Mouse (Mus musculus) heart, embryonic 15.5 days (tissue): ENCODE data around the gene Gm43518. TPM values are rescaled to one million over a fixed set of nuclear protein-coding genes. Genes with fewer than 3 reads are reported as not detected.

Source experiments
- ATAC-seq: fragments of 200-750 bp; cut with Nextera tagmentation; replicated peaks from 2 replicates; pipeline ENCODE4 v1.8.0; 2017; ENCODE audit warnings: low read depth, moderate TSS enrichment; ENCODE audit not compliant: insufficient number of reproducible peaks, insufficient read depth, low FRiP score
- H3K27ac ChIP-seq: fragments of 300-500 bp; sonication (generic); 2 replicates; pipeline ENCODE4 v1.5.1; 2015; ENCODE audit warnings: mild to moderate bottlenecking, inconsistent platforms
- H3K27me3 ChIP-seq: fragments of 300-500 bp; sonication (generic); 2 replicates; pipeline ENCODE4 v1.6.1; 2015; ENCODE audit warnings: inconsistent platforms
- H3K36me3 ChIP-seq: fragments of 300-500 bp; sonication (generic); 2 replicates; pipeline ENCODE4 v1.6.1; 2015; ENCODE audit warnings: mild to moderate bottlenecking, inconsistent platforms
- H3K4me1 ChIP-seq: fragments of 300-500 bp; sonication (generic); replicated peaks from 2 replicates; pipeline ENCODE4 v1.6.1; 2015; ENCODE audit warnings: inconsistent platforms
- H3K4me2 ChIP-seq: fragments of 300-500 bp; sonication (generic); 2 replicates; pipeline ENCODE4 v1.6.1; 2015; ENCODE audit warnings: inconsistent platforms, mild to moderate bottlenecking, moderate library complexity
- H3K4me3 ChIP-seq: fragments of 300-500 bp; sonication (generic); 2 replicates; pipeline ENCODE4 v1.5.1; 2015; ENCODE audit warnings: mild to moderate bottlenecking, inconsistent platforms
- H3K9ac ChIP-seq: fragments of 300-500 bp; sonication (generic); 2 replicates; pipeline ENCODE4 v1.6.1; 2015; ENCODE audit warnings: mild to moderate bottlenecking, inconsistent platforms
- H3K9me3 ChIP-seq: fragments of 300-500 bp; sonication (generic); replicated peaks from 2 replicates; pipeline ENCODE4 v1.6.1; 2016; ENCODE audit warnings: inconsistent platforms
- WGBS: fragments of 180-500 bp; shearing (Covaris S2); methylation state at CpG from one replicate; pipeline ENCODE4 v1.1.7; 2015; ENCODE audit warnings: mixed read lengths; 5-methylcytosine and 5-hydroxymethylcytosine counted together
- polyA plus RNA-seq: library from polyadenylated mRNA; unstranded; fragments of >200 nt; fragmentation: Nextera tagmentation; extraction: Ambion mirVana; gene quantifications from 2 replicates; pipeline ENCODE4 v1.2.1, GENCODE M21; 2015

Gm43518 gene
- 0.91 and 2.7 TPM in 2 replicates for polyA plus RNA-seq

DNA sequence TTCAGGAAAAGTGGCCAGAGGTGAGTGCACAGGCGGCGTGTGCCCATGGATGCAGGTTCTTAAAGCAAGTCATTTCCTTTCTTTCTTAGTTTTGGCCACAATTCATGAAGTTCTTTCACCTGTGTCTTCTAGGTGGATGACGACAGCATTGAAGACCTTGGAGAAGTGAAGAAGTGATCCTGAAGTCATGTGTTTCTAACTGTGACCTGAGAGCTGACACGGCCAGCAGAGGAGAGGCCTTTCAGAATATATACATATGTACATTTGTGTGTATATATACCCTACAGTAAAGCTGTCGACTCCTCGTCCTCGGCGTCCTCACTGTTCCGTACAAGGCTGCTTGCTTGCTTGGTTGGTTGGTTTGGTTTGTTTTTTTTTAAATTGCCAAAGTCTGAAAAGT lies at the start of gene Gm43518:
TSS of gene Gm43518 (plus strand) at position 301 of the 400 bp plus-strand sequence.
- Histone ChIP-seq H3K9me3 (no peaks in the 10 kb centered on the region), H3K27me3 (no peaks in the 10 kb centered on the region), H3K9ac (no peak within 1 kb of the TSS), H3K36me3 (peaks cover 63% of the 10 kb centered on the region), H3K4me1 (peaks cover 5% of the 10 kb centered on the region), H3K4me3 (no peak within 1 kb of the TSS), H3K27ac (no peak within 1 kb of the TSS), H3K4me2 (no peak within 1 kb of the TSS)
- WGBS, result 90% methylated on average over 9 of the region's 9 CpGs
- no peak for ATAC-seq

DNA sequence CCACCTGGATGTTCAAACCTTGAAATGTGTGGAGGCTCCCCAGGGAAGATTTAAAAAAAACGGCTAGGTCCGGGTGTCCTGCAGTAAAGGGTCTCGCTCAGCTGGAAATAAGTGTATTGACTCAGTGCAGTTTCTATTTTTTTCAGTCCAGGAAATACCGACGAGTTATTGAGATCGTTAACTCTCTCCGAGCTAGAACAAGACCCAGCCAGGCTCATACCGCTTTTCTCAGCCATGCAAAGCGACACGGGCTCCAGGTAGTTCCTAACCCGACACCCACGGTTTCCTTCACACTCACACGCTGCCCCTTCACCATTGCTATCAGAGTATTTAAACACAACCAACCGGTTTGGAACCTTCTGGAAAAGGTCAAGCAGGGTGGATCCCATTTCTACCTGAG lies 49.2 kb upstream of the Gm43518 start:
- Histone ChIP-seq H3K4me3 (no peak overlapping the region), H3K4me1 (peaks cover 9% of the 10 kb centered on the region), H3K4me2 (peak overlapping the region; percentile 3; the same call in 1 of the 2 replicates), H3K36me3 (no peaks in the 10 kb centered on the region), H3K9ac (no peak overlapping the region), H3K27me3 (no peaks in the 10 kb centered on the region), H3K27ac (no peak overlapping the region), H3K9me3 (no peaks in the 10 kb centered on the region)
- ATAC-seq, result no peak
- WGBS, result 58% methylated on average over 14 of the region's 14 CpGs

DNA sequence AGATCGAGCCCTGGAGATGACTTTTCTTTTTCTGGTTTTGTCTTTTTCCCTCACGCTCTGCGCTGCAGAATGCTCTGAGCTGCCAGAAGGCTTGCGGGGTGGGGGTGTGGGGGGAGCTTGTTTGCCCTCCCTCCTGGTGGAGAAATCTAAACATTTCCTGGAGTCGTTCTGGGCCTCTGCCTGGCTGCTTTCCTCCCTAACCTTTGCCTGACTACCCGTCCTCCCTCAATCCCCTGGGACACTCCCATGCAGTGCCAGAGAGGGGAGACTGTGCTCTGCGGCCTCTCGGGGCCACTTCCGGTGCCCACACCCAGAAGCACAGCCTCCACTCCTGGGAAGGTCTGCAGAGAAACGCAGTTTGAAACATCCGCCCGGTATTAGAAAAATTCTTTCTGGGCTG lies 47.3 kb upstream of the Gm43518 start, which contains the start of gene Hcar1:
TSS of gene Hcar1 (minus strand) at position 93 of the 400 bp plus-strand sequence.
- Histone ChIP-seq H3K36me3 (no peaks in the 10 kb centered on the region), H3K4me2 (peak within 1 kb of the TSS; percentile 45), H3K9me3 (no peaks in the 10 kb centered on the region), H3K27ac (0 out of 2 replicates have a peak within 1 kb of the TSS, but pooled peaks have one; percentile 2), H3K4me1 (peaks cover 9% of the 10 kb centered on the region), H3K9ac (no peak within 1 kb of the TSS), H3K27me3 (no peaks in the 10 kb centered on the region), H3K4me3 (no peak within 1 kb of the TSS)
- ATAC-seq, result 0 out of 2 replicates have a peak, but pooled peaks have one; percentile 50
- 46% methylated on average over 12 of the region's 12 CpGs for WGBS

GRCm38 (mm10) chr5:123880778-123881177 lies 46.4 kb upstream of the Gm43518 start:
- no peak for ATAC-seq
- H3K9ac ChIP-seq, result no peak overlapping the region
- no peaks in the 10 kb centered on the region for H3K27me3 ChIP-seq
- H3K36me3 ChIP-seq, result no peaks in the 10 kb centered on the region
- H3K27ac ChIP-seq, result no peak overlapping the region
- H3K9me3 ChIP-seq, result no peaks in the 10 kb centered on the region
- 78% methylated on average over 14 of the region's 14 CpGs for WGBS
- no peak overlapping the region for H3K4me3 ChIP-seq
- no peak overlapping the region for H3K4me2 ChIP-seq
- H3K4me1 ChIP-seq, result peaks cover 9% of the 10 kb centered on the region

GRCm38 (mm10) chr5:123883891-123884290 lies 43.3 kb upstream of the Gm43518 start:
- H3K4me2 ChIP-seq, result no peak overlapping the region
- H3K4me3 ChIP-seq, result no peak overlapping the region
- peaks cover 9% of the 10 kb centered on the region for H3K4me1 ChIP-seq
- no peak for ATAC-seq
- WGBS, result 72% methylated on average over 7 of the region's 7 CpGs
- no peaks in the 10 kb centered on the region for H3K27me3 ChIP-seq
- H3K27ac ChIP-seq, result no peak overlapping the region
- no peak overlapping the region for H3K9ac ChIP-seq
- no peaks in the 10 kb centered on the region for H3K9me3 ChIP-seq
- no peaks in the 10 kb centered on the region for H3K36me3 ChIP-seq

GRCm38 (mm10) chr5:123884332-123884731 lies 42.9 kb upstream of the Gm43518 start:
- no peak overlapping the region for H3K9ac ChIP-seq

DNA sequence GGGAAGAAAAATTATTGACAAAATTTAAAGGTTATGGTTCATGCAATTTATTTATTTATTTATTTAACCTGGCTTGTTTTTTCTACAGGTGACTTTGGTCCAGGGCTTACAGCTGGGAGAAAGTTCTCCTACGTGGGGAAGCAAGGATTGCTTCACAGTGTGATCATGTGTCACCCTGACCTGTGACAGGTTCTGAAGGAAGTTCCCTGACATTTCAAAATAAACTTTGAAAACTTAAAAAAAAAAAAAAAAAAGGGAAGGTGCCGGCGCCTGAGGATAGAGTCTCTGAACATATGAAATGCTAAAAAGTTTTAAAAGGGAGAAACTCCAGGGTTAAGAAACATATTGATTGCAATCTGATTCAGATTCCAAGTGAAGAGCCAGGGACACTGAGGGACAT lies 40.9 kb upstream of the Gm43518 start:
- no peaks in the 10 kb centered on the region for H3K27me3 ChIP-seq
- 72% methylated on average over 3 of the region's 3 CpGs for WGBS
- no peak overlapping the region for H3K27ac ChIP-seq
- no peaks in the 10 kb centered on the region for H3K36me3 ChIP-seq
- no peak overlapping the region for H3K9ac ChIP-seq
- no peak overlapping the region for H3K4me2 ChIP-seq
- no peaks in the 10 kb centered on the region for H3K4me1 ChIP-seq
- no peaks in the 10 kb centered on the region for H3K9me3 ChIP-seq
- no peak for ATAC-seq
- H3K4me3 ChIP-seq, result no peak overlapping the region

More at GRCm38 (mm10) chr5:123884332-123884731, 42.9 kb upstream of the Gm43518 start:
- ATAC-seq, result no peak
- 67% methylated on average over 10 of the region's 10 CpGs for WGBS
- H3K4me2 ChIP-seq, result no peak overlapping the region
- H3K27ac ChIP-seq, result no peak overlapping the region
- H3K36me3 ChIP-seq, result no peaks in the 10 kb centered on the region
- H3K27me3 ChIP-seq, result no peaks in the 10 kb centered on the region
- no peaks in the 10 kb centered on the region for H3K9me3 ChIP-seq
- no peak overlapping the region for H3K4me3 ChIP-seq
- H3K4me1 ChIP-seq, result peaks cover 9% of the 10 kb centered on the region

- Histone ChIP-seq H3K4me1 (no peaks in the 10 kb centered on the region), H3K27me3 (no peaks in the 10 kb centered on the region), H3K9ac (no peak overlapping the region), H3K4me3 (no peak overlapping the region), H3K36me3 (no peaks in the 10 kb centered on the region), H3K4me2 (no peak overlapping the region), H3K9me3 (no peaks in the 10 kb centered on the region), H3K27ac (no peak overlapping the region)
- no peak for ATAC-seq
- 66% methylated on average over 2 of the region's 2 CpGs for WGBS
Measured at GRCm38 (mm10) chr5:123890312-123890711, 36.9 kb upstream of the Gm43518 start.

DNA sequence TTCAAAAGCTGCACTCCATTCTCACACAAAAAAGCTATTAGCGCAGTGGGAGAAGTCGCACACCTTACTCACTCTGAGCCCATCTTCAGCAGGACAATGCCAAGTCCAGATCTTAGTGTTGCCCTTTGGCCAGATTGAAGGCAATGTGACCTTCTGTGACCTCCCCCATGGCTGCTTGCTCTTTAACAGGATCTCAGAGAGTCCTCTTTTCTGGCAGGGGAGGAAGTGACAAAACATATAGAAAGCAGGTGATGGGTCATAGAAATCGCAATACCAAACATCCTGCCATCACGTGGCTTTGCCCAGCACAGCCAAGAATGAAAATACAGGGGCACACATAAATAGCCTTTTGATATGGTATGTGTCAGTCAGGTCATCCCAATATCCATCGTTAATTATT lies 36.2 kb upstream of the Gm43518 start:
- ATAC-seq, result no peak
- Histone ChIP-seq H3K4me1 (no peaks in the 10 kb centered on the region), H3K27ac (no peak overlapping the region), H3K27me3 (no peaks in the 10 kb centered on the region), H3K4me2 (no peak overlapping the region), H3K36me3 (no peaks in the 10 kb centered on the region), H3K4me3 (no peak overlapping the region), H3K9ac (no peak overlapping the region), H3K9me3 (no peaks in the 10 kb centered on the region)
- 76% methylated on average over 5 of the region's 5 CpGs for WGBS

DNA sequence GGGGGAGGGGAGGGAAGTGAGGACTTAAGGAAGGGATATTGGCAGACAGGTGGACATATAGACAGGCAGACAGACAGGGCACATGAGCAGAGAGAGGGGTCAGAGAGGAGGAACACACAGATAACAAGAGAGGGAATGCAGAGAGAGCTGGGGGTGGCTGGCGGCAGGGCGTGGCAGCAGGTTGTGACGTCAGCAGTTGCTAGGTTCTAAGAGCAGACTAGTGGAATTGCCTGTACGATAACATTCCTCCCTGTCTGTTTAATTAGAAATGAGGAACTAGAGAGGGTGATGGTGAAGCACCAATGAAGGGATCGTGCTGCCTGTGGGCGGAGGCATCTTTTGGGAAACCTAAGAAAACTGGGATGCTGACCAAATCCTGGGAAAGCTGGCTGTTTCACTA lies 35.5 kb upstream of the Gm43518 start:
- ATAC-seq, result no peak
- H3K4me2 ChIP-seq, result peak overlapping the region; percentile 24

DNA sequence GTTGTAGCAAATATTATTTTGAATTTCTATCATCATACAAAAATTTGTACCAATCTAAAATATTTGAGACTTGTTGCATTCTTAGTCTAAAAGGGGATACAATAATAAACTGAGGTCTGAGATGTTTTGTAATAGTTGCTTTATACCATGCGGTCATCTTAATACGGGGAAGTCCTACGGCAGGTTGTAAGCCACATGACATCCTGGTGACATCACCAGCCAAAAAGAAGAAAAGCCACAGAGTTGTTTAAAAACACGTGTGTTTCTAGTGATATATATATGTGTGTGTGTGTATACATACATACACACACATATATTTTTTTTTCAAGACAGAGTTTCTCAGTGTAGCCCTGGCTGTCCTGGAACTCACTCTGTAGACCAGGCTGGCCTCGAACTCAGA lies 33.7 kb upstream of the Gm43518 start:
- Histone ChIP-seq H3K27ac (no peak overlapping the region), H3K4me1 (no peaks in the 10 kb centered on the region), H3K9ac (no peak overlapping the region), H3K4me2 (no peak overlapping the region), H3K9me3 (no peaks in the 10 kb centered on the region), H3K36me3 (no peaks in the 10 kb centered on the region), H3K4me3 (no peak overlapping the region), H3K27me3 (no peaks in the 10 kb centered on the region)
- WGBS, result 75% methylated on average over 5 of the region's 5 CpGs
- no peak for ATAC-seq

More for the DNA sequence above, 35.5 kb upstream of the Gm43518 start:
- H3K27me3 ChIP-seq, result no peaks in the 10 kb centered on the region
- H3K9ac ChIP-seq, result no peak overlapping the region
- H3K9me3 ChIP-seq, result no peaks in the 10 kb centered on the region
- no peaks in the 10 kb centered on the region for H3K4me1 ChIP-seq
- H3K27ac ChIP-seq, result no peak overlapping the region
- H3K36me3 ChIP-seq, result no peaks in the 10 kb centered on the region
- no peak overlapping the region for H3K4me3 ChIP-seq
- 32% methylated on average over 6 of the region's 6 CpGs for WGBS

DNA sequence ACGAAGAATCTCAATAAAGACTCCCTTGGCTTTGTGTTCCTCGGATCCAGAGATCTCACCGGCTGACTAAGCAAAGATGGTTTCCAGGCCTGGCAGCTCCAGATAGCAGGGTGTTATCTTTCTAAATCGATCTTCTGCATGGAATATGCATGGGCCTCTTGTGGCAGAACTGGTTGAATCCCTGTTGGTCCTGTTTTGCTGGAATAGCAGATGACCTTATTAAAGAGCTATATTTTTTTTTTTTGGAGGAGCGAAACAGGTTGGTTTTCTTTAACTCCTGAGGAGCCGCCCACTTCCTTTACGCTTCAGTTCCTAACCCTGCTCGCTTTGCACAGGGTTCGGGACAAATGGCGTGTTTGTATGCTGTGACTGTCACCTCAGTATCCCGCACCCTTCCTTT lies 30.8 kb upstream of the Gm43518 start:
- ATAC-seq, result no peak
- H3K4me3 ChIP-seq, result no peak overlapping the region
- no peaks in the 10 kb centered on the region for H3K27me3 ChIP-seq
- H3K9ac ChIP-seq, result no peak overlapping the region
- H3K4me1 ChIP-seq, result no peaks in the 10 kb centered on the region
- H3K4me2 ChIP-seq, result no peak overlapping the region
- no peak overlapping the region for H3K27ac ChIP-seq
- no peaks in the 10 kb centered on the region for H3K36me3 ChIP-seq
- 72% methylated on average over 11 of the region's 11 CpGs for WGBS
- H3K9me3 ChIP-seq, result no peaks in the 10 kb centered on the region
